Mouse (Mus musculus): ENCODE results near the gene Mup4. TPM values are rescaled to one million over a fixed set of nuclear protein-coding genes. Genes with fewer than 3 reads are reported as not detected.

The Mup4 gene
- polyA plus RNA-seq, 1 experiment from 2014 or later, result not detected

DNA sequence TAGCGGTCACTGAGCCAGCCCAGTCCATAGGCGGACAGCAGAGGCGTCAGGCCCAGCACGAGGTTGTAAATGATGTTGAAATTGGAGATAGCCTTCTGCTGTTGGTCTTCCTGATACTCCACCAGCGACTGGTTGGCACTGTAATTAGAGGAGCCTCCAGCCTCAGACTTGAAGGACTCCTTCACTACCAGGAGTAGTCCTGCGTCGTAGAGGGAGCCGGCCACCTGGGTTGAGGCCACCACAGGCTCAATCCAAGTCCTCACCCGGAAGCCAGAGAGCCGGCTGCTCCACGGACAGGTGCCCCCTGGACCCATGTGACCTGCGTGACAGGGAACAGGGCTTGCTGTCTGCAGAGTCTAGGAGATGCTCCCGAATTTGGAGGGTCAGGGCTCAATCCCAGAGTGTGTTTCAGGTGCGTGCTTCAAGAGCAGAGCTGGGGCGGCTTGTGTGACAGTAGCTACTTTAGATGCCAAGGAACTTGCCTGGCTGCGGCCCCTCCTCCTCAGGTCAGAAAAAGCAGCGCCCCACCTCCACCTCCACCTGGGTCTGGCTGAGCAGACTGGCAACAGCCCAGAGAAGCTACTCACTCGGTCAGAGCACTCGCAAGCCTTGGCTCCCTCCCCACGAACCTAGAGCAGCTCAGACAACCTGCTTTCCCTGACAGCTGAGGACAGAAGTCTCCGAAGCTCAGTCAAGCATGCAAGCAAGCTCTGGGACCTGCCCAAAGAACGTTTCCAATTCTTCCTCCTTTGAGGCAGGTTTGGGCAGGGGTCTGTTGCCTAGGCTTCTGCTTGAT is 45.7 kb downstream of the Mup4 start, which contains the start of gene Slc46a2:
Slc46a2 (minus strand) TSS at position 449 of the 796 bp plus-strand sequence.
- 17% methylated on average over 22 of the region's 22 CpGs for WGBS
- Histone ChIP-seq H3K27me3 (replicated peaks; ENCODE audit: control insufficient read depth, insufficient read depth, low read length) (no peaks in the 10 kb centered on the region), H3K27ac (ENCODE audit: low read length) (no peak within 1 kb of the TSS), H3K4me3 (replicated peaks; ENCODE audit: low read length) (no peak within 1 kb of the TSS), H3K4me2 (ENCODE audit: low read length) (no peak within 1 kb of the TSS), H3K9me3 (ENCODE audit: control insufficient read depth, low read length) (no peaks in the 10 kb centered on the region), H3K9ac (replicated peaks; ENCODE audit: low read depth, low read length) (no peak within 1 kb of the TSS), H3K4me1 (replicated peaks; ENCODE audit: control insufficient read depth, insufficient read depth, low read length) (no peaks in the 10 kb centered on the region), H3K36me3 (ENCODE audit: control insufficient read depth, insufficient read depth) (no peaks in the 10 kb centered on the region)
- ATAC-seq, result no peak

DNA sequence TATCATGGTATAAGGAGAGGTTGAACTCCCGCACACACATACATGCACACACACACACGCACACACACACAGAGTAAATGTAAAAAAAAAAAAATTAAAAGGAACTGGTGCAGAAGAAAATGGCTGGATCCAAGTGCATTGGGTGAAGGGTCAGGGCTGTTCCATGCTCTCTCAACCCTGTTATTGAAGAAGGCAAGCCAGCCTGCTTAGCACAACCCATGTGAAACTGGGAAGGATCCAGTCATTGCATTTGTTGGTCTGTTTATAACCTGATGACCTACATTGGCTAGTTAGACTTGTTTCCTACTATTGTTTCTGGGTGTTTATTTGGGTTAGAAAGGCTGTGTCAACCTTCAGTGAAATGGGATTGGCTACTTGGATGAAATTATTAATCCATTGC is 51.7 kb downstream of the Mup4 start:
- Histone ChIP-seq H3K36me3 (ENCODE audit: control insufficient read depth, insufficient read depth) (no peaks in the 10 kb centered on the region), H3K9ac (replicated peaks; ENCODE audit: low read depth, low read length) (no peak overlapping the region), H3K27ac (ENCODE audit: low read length) (no peak overlapping the region), H3K4me1 (replicated peaks; ENCODE audit: control insufficient read depth, insufficient read depth, low read length) (no peaks in the 10 kb centered on the region), H3K9me3 (ENCODE audit: control insufficient read depth, low read length) (no peaks in the 10 kb centered on the region), H3K4me3 (replicated peaks; ENCODE audit: low read length) (no peak overlapping the region), H3K4me2 (ENCODE audit: low read length) (no peak overlapping the region), H3K27me3 (replicated peaks; ENCODE audit: control insufficient read depth, insufficient read depth, low read length) (no peaks in the 10 kb centered on the region)
- no peak for ATAC-seq
- WGBS, result 98% methylated on average over 2 of the region's 2 CpGs

DNA sequence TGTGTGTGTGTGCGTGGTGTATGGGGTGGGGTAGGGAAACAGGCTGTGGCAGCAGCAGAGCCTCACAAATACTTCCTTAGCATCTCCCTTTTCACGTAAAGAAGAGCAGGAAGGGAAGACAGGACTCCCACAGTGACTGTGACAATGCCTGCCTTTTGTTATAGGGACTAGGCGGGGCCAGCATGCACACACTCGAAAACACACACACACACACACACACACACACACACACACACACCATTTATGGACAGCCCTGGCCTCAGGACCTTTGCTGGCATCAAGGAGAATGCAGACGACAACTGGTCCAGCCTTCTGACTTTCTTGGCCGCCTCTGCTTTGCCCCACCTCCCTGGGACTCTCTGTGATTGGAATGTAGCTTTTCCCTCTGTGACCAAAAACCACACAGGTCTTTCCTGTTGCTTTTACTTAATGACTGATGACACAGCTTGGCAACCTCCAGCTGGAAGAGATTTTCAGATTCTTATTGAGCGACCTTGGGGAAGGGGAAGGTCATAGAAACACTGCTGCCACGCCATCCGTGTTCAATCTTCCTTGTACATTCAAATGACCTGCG is 52.8 kb downstream of the Mup4 start:
- no peaks in the 10 kb centered on the region for H3K9me3 ChIP-seq (ENCODE audit: control insufficient read depth, low read length)
- no peak overlapping the region for H3K9ac ChIP-seq (replicated peaks; ENCODE audit: low read depth, low read length)
- H3K4me3 ChIP-seq (replicated peaks; ENCODE audit: low read length), result no peak overlapping the region
- no peak overlapping the region for H3K27ac ChIP-seq (ENCODE audit: low read length)
- no peak overlapping the region for H3K4me2 ChIP-seq (ENCODE audit: low read length)
- no peaks in the 10 kb centered on the region for H3K4me1 ChIP-seq (replicated peaks; ENCODE audit: control insufficient read depth, insufficient read depth, low read length)
- WGBS, result 59% methylated on average over 10 of the region's 10 CpGs
- no peaks in the 10 kb centered on the region for H3K27me3 ChIP-seq (replicated peaks; ENCODE audit: control insufficient read depth, insufficient read depth, low read length)
- H3K36me3 ChIP-seq (ENCODE audit: control insufficient read depth, insufficient read depth), result no peaks in the 10 kb centered on the region
- ATAC-seq, result no peak

DNA sequence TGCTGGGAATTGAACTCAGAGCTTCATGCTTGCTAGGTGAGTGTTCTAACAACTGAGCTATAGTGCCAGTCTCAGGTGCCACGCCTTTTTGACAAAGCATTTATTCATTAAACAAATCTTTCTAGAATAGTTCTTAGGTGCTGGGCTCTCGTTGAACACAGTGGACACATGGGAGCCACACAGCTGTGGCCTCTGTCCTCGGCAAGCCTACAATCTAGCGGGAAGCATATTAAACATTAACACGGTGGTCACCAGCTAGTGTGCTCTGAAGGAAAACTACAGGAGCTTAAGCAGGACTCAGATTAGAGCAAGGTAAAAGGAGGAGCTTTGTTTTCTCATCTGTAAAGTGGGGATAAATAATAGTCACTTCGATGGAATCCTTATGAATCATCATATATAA is 53.4 kb downstream of the Mup4 start:
- 90% methylated on average over 6 of the region's 6 CpGs for WGBS
- H3K27ac ChIP-seq (ENCODE audit: low read length), result no peak overlapping the region
- H3K4me1 ChIP-seq (replicated peaks; ENCODE audit: control insufficient read depth, insufficient read depth, low read length), result no peaks in the 10 kb centered on the region
- H3K36me3 ChIP-seq (ENCODE audit: control insufficient read depth, insufficient read depth), result no peaks in the 10 kb centered on the region
- H3K4me2 ChIP-seq (ENCODE audit: low read length), result no peak overlapping the region
- H3K4me3 ChIP-seq (replicated peaks; ENCODE audit: low read length), result no peak overlapping the region
- no peaks in the 10 kb centered on the region for H3K9me3 ChIP-seq (ENCODE audit: control insufficient read depth, low read length)
- no peaks in the 10 kb centered on the region for H3K27me3 ChIP-seq (replicated peaks; ENCODE audit: control insufficient read depth, insufficient read depth, low read length)
- no peak for ATAC-seq
- H3K9ac ChIP-seq (replicated peaks; ENCODE audit: low read depth, low read length), result no peak overlapping the region

Other genes with a start within 250 kb of the Mup4 start
- 73.6 and 81.3 TPM in 2 replicates for gene Inip, start 159.1 kb downstream of the Mup4 start, polyA plus RNA-seq (2015; fragmentation: Nextera tagmentation; extraction: Ambion mirVana)
- 8.5 and 8.9 TPM in 2 replicates for gene Snx30, start 154.9 kb downstream of the Mup4 start, polyA plus RNA-seq (2015; fragmentation: Nextera tagmentation; extraction: Ambion mirVana)
- 0.16 TPM in 1 of 2 replicates, not detected in the other for gene Slc46a2, start 45.7 kb downstream of the Mup4 start, polyA plus RNA-seq (2015; fragmentation: Nextera tagmentation; extraction: Ambion mirVana)
- gene Mup6, start 3.6 kb upstream of the Mup4 start, polyA plus RNA-seq (2015; fragmentation: Nextera tagmentation; extraction: Ambion mirVana), result not detected in 2 replicates
- gene Mup7, start 109.8 kb upstream of the Mup4 start, polyA plus RNA-seq (2015; fragmentation: Nextera tagmentation; extraction: Ambion mirVana), result not detected in 2 replicates
- not detected in 2 replicates for gene Mup2, start 193.6 kb upstream of the Mup4 start, polyA plus RNA-seq (2015; fragmentation: Nextera tagmentation; extraction: Ambion mirVana)

Data from forebrain, embryonic 16.5 days (tissue).